Mouse (Mus musculus): ENCODE measurements around the gene Aig1. TPM values are rescaled to one million over a fixed set of nuclear protein-coding genes. Genes with fewer than 3 reads are reported as not detected.

Gene Aig1
- polyA plus RNA-seq, 1 experiment = 30.3 TPM

DNA sequence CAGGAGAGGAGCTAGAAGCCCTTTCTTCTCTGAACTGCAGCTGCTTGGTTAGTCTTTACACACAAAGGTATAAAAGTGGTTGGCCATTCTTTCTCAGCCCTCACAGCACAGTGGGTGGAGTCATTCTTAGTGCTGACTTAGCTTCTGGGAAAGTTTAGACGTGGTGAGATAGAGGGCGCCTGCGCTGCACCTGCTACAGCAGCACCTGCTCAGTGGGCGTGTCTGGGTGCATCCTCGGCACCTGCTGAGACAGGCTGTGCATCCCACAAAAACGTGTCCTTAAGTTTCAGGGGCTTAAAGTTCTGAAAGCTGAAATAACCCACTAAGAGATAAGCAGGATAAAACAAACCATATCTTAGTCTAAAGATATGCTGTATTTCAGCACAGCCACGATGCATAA is 227.0 kb downstream of the Aig1 start:
- no peak for DNase-seq (ENCODE audit: low spot score)

DNA sequence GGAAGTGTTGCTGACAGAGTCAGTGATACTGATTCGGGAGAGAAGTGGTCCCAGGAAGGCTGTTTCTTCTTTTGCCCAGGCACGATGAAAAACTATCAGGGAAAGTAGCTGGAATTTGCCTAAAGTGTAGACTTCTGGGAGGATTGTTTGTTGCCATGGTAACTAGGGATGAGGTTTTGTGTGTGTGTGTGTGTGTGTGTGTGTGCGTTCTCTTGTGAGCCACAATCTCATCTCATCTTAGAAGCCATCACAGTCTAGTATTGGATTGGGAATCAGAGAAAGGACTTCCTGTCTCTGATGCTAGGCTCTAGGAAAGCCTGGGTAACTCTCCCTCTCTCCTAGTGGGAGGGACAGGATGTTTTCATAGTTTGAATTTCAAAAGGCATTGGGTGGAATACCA is 237.0 kb downstream of the Aig1 start:
- DNase-seq (ENCODE audit: low spot score) = no peak

DNA sequence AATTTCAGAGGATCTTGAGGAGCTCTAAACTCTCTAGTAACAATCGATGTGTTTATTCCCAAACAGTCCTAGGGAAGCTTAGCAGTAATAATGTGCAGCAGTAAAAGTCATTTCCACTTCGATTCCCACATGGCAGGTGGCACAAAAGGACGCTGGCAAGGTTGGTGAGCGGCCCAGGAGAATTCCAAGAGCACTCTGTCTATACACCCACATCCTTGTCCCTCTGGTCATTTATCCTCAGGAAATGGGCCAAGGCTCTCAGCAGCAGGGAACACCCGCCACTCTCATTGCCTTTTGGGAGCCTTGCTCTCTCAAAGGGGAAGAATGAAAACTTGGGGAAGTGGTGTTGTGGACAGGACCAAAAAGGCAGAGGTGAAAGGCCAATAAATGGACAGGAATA is 245.0 kb downstream of the Aig1 start:
- no peak for DNase-seq (ENCODE audit: low spot score)

DNA sequence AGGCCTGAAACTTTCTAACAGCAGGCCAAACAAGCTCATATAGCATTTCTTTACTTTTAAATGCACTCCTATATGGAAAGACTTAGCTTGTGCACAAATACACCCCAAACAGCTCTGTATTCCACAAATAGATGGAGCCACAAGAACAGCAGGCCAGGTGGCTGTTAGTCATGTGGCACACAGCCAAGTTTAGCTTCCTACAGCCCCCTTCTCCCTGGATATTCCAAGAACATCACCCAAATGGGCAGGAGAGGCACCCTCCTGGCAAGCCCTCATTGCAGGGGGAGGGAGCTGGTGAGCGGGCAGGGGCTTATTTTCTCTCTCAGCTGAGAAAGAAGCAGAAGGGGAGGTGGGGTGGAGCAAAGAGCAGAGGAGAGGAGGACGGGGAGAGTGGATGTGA is 267.9 kb downstream of the Aig1 start:
- DNase-seq (ENCODE audit: low spot score) = no peak

DNA sequence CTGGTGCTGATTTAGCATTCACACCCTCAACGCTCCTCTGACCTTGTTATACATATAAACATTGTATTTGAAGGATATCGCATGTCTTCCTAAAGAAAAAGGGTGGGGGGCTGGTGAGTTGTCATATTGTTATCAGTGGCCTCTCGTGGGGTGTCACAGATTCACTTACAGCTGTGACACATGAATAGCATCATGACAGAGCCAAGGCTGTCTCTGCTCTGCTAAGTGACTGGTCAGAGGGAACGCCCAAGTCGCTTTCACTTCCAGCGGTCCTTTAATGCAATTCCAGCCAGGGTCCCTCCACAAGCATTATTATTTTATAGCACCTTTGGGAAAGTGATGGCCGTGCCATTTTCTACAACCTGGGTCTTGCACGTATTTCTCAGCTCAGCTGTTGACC is 271.3 kb downstream of the Aig1 start:
- DNase-seq (ENCODE audit: low spot score) = no peak

Other genes with a start within 250 kb of the Aig1 start
- gene Hivep2, start 97.1 kb upstream of the Aig1 start, polyA plus RNA-seq (2012; rRNA removed) = 14.4 and 18.4 TPM in 2 replicates

Data from urinary bladder, adult 2 months (tissue).